Mouse (Mus musculus): Measurements from ENCODE around the gene Ubtf. TPM values are rescaled to one million over a fixed set of nuclear protein-coding genes. Genes with fewer than 3 reads are reported as not detected.
A peak's percentile ranks its signal among the peaks of the same experiment; 100 is the strongest.
"Not testable (repeated sequence)": the region's sequence is repeated elsewhere in the genome, so short reads cannot be mapped to it uniquely, and the experiment has no call there.

Ubtf gene
- 100 to 1,000 TPM; 101 to 103 TPM for total RNA-seq (2021)
- long read RNA-seq, experiment 1, full-length matches to known transcripts: 83 of 117 reads
- long read RNA-seq, experiment 1, partial matches to known transcripts: 17 of 117 reads
- long read RNA-seq, experiment 1, other reads (novel, unspliced or antisense): 17 of 117 reads
- long read RNA-seq, experiment 2, full-length matches to known transcripts: 31 of 44 reads
- long read RNA-seq, experiment 2, partial matches to known transcripts: 3 of 44 reads
- long read RNA-seq, experiment 2, other reads (novel, unspliced or antisense): 10 of 44 reads

DNA sequence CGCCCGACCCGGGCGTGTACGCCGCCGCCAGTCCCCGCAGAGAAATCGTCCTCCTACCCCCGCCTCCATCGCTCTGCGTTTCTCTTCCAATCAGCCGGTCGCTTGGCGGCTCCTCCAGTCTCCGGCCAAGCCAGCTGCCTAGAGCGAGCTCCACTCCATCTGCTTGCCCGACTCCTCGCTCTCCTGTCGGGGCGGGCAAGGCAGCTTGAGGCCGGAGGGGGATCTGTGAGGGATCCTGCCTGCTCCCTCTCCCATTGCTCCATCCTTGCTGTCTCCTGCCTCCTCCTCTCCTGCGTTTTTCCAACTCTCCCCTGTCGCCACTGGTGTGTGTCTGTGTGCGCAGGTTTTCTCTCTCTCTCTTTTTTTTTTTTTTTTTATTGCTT is at the start of gene Ubtf:
Gene Ubtf (minus strand): TSS at position 333 of the 383 bp plus-strand sequence.
- DNase-seq: peak; percentile 84 to 89

DNA sequence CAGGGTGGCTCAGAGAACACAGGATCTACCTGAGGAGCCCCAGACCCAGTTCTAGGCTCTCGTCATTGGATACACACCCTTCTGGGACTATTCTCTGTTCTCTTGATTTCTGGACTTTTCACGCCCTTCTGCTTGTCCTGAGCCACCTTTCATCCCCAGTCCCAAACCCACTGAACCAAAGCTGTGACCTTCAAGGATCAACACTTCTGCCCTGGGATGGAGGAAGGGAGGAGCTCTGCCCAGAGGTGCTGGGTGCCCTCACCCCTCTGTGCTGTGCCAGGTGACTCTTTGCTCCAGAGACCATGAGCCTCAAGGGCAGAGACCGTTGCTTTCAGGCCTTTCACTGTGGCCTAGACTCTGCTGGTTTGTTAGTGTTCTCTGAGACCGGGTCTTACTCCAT is 49.7 kb upstream of the Ubtf start:
- DNase-seq: no peak

GRCm38 (mm10) chr11:102368347-102368746 is 48.8 kb upstream of the Ubtf start:
- no peak for DNase-seq

GRCm38 (mm10) chr11:102367504-102368280 is 48.1 kb upstream of the Ubtf start:
- DNase-seq: no peak

GRCm38 (mm10) chr11:102366103-102366502 is 46.6 kb upstream of the Ubtf start, which contains the start of gene Slc4a1:
Gene Slc4a1, minus strand, starts transcription at chr11:102366203.
- not testable (repeated sequence) for DNase-seq

GRCm38 (mm10) chr11:102365699-102366098 is 46.2 kb upstream of the Ubtf start:
- DNase-seq: no peak

GRCm38 (mm10) chr11:102364570-102365371 is 45.2 kb upstream of the Ubtf start:
- no peak for DNase-seq

- DNase-seq: no peak
These were observed 44.1 kb upstream of the Ubtf start for GRCm38 (mm10) chr11:102363623-102364022.

GRCm38 (mm10) chr11:102361776-102362495 is 42.4 kb upstream of the Ubtf start:
- no peak for DNase-seq

DNA sequence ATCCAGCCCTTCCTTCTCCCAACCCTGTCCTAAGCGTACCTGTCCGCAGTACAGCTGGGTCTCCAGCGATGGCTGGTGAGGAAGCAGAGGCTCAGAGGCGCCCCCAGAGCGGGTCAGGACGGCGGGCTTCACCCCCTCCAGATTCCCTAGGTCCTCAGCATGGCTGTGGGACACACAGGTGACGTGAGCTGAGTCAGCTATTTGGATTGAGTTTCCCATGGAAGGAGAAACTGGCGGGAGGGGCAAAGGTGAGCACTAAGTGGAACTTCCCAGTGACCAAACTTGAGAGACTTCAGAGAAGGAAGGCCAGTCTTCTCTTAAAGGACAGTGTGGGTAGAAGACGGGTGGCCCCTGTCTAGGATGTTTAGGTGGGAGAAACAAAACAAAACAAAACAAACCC is 38.8 kb upstream of the Ubtf start:
- no peak for DNase-seq

- DNase-seq: no peak
These were observed 37.3 kb upstream of the Ubtf start for GRCm38 (mm10) chr11:102356636-102357350.

DNA sequence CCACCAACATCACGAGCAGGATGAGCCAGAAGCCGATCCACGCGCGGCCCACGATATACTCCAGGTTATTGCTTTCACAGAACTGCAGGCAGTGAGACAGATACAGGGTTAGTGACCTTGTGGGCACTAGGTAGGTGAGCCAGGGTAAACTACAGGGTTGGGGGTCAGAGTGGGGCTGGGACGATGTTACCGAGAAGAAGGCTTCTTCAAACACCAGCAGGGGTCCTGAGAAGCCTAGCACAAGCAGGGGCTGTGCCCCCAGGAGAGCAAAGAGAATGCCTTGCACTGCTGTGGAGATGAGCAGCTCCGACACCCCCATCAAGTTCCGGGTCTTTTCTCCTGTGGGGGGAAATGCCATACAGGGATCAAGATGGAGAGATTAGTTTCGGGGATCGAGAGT is 36.6 kb upstream of the Ubtf start:
- DNase-seq: no peak

- DNase-seq: no peak
These were observed 36.0 kb upstream of the Ubtf start for GRCm38 (mm10) chr11:102355501-102355900.

- no peak for DNase-seq
These were observed 33.5 kb upstream of the Ubtf start for GRCm38 (mm10) chr11:102353021-102353431.

DNA sequence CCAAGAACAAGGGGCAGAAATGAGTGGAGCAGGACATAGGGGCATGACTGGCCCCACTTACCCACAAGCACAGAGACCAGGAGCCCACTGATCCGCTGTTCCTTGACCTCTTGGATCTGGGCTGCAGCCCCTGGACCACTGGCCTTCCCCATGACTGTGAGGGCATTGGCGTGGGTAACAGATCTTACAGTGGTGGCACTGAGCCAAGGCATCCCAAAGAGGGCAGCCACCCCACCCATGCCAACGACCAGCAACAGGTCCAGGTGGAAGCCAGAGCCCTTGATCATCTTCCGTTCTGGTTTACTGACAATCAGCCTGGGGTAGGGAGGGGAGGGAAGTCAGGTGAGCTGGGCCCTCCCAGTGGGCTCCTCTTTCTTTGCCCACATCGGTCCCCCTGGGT is 32.8 kb upstream of the Ubtf start:
- no peak for DNase-seq

GRCm38 (mm10) chr11:102350981-102351523 is 31.5 kb upstream of the Ubtf start:
- no peak for DNase-seq

GRCm38 (mm10) chr11:102350416-102350815 is 30.9 kb upstream of the Ubtf start:
- DNase-seq: no peak

- DNase-seq: no peak
These were observed 29.8 kb upstream of the Ubtf start for GRCm38 (mm10) chr11:102349189-102349954.

DNA sequence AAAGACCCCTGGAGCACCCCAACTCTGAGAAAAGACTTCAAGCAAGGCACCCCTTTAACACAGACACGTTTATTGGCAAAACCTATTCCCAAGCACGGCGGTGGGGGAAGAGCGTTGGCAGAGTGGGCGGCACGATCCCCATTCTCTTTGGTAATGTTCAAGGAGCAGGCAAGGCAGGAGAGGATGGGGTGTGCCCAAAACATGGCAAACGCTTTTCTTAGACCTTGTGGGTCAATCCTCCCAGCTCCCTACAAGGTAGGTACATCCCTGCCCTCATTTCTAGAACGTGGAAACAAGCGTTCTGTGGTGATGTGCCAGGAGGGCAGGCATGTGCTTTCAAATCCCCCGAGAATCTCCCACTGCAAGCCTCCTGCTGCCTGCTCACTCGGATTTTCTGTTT is 29.2 kb upstream of the Ubtf start:
- no peak for DNase-seq

DNA sequence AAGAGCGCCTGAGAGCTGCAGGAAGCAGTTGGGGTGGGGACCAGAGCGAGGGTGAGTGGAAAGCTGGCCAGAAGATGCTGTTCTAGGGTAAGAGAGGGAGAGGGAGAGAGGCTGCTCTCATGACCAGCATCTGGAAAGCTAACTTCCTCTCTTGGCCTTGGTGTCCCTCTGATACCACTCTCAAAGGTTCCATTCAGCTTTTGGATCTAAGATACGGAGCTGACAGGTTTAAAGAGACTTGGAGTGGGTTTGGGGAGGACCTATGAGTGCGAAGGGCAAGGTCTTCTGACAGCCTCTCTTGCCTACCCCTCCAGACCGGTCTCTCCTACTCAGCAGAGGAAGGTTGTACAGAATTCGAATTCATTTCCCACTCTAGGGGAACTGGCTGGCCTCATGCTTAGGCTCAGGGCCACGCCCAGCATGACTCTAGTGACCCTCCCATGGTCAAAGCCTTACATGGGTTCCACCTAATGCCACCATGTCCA is 28.6 kb upstream of the Ubtf start:
- DNase-seq: no peak

Data from adrenal gland, postnatal 36 days (tissue).